Mouse (Mus musculus) urinary bladder, postnatal 36 days (tissue): ENCODE results near the gene Grip1.

Experiments used
- DNase-seq, 2 experiments: peaks; one replicate each; pipeline ENCODE4 v3.0.0; 2022; ENCODE audit warnings: low spot score in 2 of 2, mixed read lengths in 1 of 2

The Grip1 gene

GRCm38 (mm10) chr10:120128601-120129277, 675.1 kb downstream of the Grip1 start:
- DNase-seq, result no peak

DNA sequence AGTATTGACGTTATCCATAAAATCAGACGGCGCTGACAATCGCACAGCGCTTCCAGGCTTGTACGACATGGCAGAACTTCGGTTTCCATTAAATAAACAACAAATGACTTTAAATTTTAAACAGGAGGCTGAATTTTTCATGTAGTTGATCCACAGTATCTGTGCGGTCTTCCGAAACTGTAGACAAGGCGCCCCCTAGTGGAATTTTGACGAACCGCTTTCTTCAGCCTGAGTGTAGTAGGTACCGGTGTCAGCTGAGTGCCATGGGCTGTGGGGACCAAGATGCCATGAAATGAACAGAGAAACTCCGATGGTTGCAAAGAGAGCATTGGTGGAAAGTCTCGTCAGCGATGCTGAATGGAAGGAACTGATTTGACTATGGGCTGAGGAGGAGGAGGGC, 677.0 kb downstream of the Grip1 start:
- DNase-seq, result peak in 1 of 2 experiments; percentile 11

DNA sequence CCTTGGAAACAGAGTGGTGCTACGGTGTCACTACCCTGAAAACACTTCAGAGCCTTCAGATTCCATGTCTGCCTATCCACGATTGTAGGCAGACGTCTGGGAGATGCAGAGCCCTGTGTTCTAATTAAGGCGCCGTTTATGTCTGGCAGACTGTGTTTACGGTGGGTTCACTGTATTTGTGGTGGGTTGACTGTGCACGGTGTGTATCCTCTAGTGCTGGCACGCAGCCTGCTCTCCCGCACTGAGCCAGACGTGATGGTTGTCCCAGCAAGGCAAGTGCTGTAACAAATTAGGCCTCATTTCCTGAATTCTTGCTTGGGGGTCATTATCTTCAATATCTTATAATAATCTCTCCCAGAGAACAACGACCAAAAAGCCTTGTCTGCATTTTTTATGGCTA, 680.1 kb downstream of the Grip1 start:
- DNase-seq, result no peak

DNA sequence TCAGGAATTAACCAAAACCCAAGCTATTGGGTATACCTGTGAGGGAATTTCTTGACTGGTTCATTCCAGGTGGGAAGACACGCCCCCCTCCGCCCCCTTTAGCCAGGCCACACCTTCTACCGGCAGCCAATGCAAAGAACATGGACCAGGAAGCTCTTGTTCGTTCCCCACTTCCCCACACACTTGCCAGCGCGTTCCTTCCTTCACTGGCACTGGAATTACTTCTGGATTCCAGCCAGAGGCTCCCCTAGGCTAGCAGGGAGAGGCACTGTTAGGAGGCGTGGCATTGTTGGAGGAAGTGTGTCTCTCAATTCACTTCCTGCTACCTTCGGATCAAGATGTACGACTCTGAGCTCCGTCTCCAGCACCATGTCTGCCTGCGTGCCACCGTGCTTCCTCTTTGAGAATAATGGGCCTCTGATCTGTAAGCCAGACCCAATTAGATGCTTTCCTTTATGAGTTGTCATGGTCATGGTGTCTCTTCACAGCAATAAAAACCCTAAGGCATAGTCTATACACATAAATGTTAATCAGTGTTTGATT, 682.5 kb downstream of the Grip1 start:
- no peak for DNase-seq
